Mouse (Mus musculus): ENCODE measurements around the gene 4931440F15Rik.

- TF ChIP-seq TAL1 (IDR thresholded peaks at IDR 0.05; ENCODE audit: low read length): no peak
- no peak for TF ChIP-seq GATA1 (IDR thresholded peaks at IDR 0.05; ENCODE audit: low read length)
Measured at GRCm38 (mm10) chr11:29861040-29861439, 35.6 kb upstream of the 4931440F15Rik start.
